Mouse (Mus musculus) erythroid progenitor cell, adult 5-6 weeks (primary cell): ENCODE measurements at regions not wholly inside any gene's neighbourhood (a gene's known extent, or its start where the extent isn't known, plus 50 kb on each side); places are given as distances from the start of the nearest gene placed in this dataset.

ENCODE experiments used
- ATAC-seq: replicated peaks from 2 replicates; pipeline ENCODE4 v1.8.0; 2016; ENCODE audit warnings: moderate number of reproducible peaks, mild to moderate bottlenecking, moderate TSS enrichment, inconsistent platforms; ENCODE audit not compliant: poor library complexity, low FRiP score, severe bottlenecking

- no peak for ATAC-seq
Measured at GRCm38 (mm10) chr11:24370861-24371686, 293.2 kb downstream of the Bcl11a start.

DNA sequence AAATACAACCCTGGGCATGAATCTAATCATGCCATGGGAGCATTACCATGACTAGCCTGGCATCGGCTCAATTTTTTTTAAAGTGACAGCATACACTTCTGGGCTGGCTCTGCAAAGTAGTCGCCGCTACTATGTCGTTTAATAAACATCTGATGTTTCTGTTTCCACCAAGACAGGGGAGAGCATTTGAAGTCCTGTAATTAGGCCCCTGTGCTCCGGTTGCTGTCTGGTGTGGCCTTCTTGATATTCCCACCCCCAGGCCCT, 293.8 kb downstream of the Bcl11a start:
- ATAC-seq = no peak

DNA sequence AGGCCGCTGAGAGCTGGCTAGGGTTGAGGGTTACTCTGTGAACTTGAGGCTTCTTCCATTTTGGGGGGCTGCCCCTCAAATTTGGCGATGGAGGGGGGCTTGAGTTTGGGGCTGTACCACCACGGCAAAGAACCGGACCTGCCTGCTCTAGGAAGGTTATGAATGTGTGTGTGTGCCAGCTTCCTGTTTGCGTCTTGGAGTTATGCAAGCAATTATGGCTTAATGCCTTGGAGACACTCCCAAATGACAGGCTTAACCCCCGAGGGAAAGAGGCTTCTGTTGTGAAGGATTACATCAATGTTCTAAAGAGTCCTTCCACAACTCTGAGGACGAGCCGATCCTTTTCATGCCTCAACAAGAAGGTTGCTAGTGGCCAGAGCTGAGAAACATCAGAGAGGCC, 294.1 kb downstream of the Bcl11a start:
- no peak for ATAC-seq

- no peak for ATAC-seq
Measured at GRCm38 (mm10) chr11:24372616-24373015, 294.8 kb downstream of the Bcl11a start.

- no peak for ATAC-seq
Measured at GRCm38 (mm10) chr11:24373301-24373700, 295.4 kb downstream of the Bcl11a start.

DNA sequence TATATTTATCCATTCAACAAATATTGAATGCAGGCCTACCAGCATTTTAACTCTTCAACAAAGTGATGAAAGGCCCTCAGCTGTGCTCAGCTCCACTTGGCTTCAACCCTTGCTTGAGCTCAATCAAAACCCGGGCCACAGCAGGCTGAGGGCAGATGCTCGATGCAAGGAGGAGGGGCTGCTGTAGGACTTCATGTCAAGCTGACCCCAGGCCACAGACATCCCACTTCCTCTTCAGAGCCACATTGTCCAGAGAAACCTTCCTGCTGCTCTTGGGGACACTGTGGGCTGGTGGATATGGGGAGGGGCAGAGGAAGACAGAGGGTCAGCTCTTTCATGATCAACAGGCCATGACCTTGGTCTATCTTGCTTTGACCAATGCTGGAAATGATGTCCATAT, 299.7 kb downstream of the Bcl11a start:
- no peak for ATAC-seq

- ATAC-seq = no peak
Measured at GRCm38 (mm10) chr11:24390578-24390977, 312.7 kb downstream of the Bcl11a start.

GRCm38 (mm10) chr11:24391385-24391784, 313.5 kb downstream of the Bcl11a start:
- no peak for ATAC-seq

DNA sequence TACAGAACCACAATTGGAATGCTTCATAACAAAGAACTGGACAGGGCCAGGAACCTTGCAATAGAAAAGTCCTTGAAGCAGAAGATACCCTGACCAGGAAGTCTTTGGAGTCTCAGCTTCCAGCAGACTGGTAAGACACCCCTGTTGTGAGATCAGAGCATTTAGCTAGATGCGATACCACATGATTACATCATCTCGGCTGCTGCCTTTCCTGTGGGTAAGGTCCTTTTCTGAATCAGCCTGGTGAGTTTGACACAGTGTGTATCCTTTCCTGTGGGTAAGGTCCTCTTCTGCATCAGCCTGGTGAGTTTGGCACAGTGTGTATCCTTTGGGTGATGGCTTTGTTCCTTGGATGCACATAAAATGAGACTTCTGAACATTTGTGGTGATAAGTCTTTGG, 317.6 kb downstream of the Bcl11a start:
- ATAC-seq = no peak

DNA sequence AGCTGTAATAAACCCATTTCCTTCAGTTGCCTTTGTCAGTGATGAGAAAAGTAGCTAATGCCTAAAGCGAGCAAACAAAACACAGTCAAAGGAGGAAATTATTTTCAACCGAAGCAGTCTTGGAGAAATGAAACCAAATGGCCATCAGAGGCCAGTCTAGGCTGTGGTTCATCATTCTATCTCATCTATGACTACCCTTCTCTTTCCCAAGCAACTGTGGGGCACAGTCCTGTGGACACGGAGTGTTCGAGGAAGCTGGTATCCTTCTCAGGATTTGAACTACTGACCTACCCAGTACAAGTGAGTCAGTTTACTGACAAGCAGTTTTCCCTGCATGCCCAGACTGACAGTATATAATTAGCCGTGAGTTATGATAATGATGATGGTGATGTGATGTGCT, 319.1 kb downstream of the Bcl11a start:
- ATAC-seq = no peak

- no peak for ATAC-seq
Measured at GRCm38 (mm10) chr11:24397710-24398109, 319.9 kb downstream of the Bcl11a start.

DNA sequence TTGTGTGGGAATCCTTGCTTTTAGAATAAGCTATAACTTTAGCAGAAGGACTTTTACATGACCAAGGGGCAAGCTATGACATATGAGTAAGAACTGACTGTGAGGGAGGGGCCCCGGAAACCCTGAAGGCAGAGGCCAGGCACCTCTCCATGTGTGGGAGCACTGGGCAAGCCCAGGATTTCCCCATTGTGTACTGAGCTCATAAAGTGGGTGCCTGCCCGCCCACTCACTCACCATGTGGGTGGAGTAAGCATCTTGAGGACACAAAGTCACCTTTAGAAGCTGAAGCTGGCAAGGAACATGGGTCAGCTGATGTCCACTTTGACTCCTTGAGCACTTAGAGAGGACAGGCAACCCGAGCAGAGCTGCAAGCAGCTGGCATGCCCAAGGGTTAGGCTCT, 323.3 kb downstream of the Bcl11a start:
- ATAC-seq = no peak

GRCm38 (mm10) chr11:24402127-24402526, 324.3 kb downstream of the Bcl11a start:
- no peak for ATAC-seq

DNA sequence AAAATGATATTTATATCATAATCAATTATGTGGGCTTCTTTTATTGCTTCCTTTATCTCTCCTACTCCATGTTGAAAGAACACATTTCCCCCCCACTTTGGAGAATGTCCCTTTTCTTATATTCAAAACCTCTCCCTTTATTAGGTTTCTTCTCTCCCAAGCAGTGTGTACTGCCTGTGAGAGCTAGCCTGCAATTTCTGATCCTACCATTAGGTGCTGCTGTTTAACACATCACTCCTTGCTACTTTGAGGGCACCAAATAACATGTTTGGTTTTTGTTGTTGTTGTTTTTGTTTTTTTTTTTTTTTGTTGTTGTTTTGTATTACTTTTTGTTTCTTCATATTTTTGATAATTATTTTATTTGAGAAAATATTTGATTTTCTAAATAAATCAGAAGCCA, 336.9 kb downstream of the Bcl11a start:
- ATAC-seq = no peak

GRCm38 (mm10) chr11:24422066-24422775, 344.4 kb downstream of the Bcl11a start:
- ATAC-seq = no peak

DNA sequence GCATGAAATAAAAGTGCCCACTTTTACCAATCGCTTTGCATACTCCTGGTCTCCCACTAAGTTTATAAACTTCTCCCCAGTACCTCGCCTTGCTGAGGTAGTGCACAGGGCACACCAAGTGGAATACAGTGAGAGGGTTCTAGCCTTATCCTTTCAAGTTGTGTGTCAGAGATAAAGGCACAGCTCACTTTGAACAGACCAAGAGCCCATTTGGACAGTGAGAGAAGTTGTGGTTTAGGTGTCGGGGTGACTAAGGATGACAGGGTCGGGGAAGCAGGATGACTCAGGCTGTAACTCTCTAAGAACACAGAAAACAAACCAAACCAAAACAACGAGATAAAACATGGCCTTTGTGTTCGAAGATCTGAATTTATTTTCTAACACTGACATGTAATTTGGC, 345.4 kb downstream of the Bcl11a start:
- no peak for ATAC-seq

DNA sequence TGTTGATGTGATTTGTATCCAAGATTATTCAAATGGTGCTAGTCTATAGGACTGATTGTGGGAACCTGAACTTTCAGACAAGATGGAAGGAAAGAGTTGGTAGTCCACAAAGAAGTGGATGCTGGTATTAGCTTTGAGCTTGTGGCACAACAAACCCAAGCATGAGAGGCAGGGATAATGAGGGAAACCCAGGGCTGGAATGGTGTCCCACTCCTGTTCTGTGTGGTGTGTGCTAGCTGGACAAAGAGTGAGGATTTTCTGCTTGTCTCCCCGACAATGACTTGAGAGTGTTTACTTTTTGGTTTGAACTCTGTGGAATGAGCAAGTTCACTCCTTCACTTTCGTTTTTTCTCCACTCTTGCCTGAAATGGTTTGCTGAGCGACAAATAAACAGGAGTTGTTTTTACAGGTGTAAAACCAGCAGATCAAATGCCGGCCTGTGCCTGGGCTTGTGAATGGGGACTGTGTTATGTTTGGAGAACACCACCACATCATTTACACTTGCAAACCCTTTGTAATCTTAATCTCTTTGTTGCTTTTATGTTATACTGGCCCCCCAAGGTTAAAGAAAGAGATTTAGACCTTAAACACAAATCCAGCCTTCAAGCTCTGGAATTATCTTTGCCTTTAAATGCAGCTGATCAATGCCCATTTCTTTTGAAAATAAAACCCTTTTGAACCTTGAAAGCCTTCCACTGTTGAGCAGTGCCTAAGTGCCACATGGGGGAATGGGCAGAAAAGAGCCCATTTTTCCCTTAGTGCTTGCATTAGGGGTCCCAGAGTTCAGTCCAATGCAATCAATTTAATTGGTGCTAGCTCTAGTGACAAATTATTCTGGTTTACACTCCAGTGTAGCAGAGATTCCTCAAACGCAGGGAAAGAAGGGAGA, 349.4 kb downstream of the Bcl11a start:
- ATAC-seq = no peak

DNA sequence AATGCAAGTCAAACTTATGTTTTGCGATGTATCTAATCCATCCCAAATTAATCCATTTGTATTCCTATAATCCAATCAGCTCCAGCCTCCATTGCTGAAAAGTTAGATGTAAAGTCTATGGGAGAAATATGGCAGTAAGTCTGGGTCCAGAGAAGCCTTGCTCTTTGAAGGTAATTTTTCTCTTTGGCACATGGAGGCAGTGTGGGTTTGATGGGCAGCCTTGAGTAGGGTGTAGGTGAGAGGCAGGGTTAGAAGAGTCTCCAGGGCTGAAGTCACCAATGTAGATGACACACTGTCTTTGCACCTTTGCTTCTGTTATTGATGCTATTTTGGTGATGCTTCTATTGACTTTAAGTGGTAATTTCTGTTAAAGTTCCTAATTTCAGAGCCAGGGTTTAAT, 370.8 kb downstream of the Bcl11a start:
- no peak for ATAC-seq

GRCm38 (mm10) chr11:24452267-24452666, 374.4 kb downstream of the Bcl11a start:
- ATAC-seq = no peak

DNA sequence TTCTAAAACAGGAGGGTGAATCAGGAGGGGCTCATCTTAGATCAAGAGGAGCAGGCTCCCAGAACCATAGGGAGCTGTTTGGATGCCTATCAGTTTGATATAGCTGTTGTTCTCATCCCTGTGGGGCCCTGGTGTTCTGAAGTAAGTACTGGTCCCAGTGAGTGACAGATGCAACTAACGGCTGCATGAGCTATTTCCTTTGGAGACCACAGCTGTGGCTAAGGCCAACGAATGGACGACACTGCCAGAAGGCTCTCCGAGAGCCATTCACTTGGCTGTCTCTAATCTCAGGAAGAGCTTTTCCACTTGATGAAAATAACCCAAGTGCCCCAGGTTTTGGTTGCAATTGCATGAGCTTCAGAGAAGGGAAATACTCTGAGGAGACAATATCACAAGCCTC, 386.8 kb downstream of the Bcl11a start:
- ATAC-seq = no peak

DNA sequence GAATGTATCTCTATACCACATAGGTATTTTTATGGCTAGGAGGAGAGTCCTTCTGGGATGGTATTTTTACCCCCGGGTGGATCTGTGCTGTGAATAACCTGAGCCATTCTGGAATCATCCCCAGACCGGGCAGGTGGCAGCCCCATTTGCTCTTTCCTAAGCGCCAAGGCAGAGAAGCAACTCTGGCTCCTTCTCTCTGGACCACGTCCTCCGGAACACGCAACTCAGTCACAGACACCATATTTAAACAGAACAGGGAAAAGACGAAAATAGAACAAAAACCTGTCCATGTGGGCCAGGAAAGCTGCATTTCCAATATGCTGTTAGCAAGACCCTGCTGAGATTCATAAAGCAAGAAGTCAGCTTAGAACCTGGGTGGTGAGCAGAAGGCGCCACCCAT, 389.6 kb downstream of the Bcl11a start:
- no peak for ATAC-seq
